Mouse (Mus musculus) large intestine, adult 2 months (tissue): Measurements from ENCODE around the gene Cst8. TPM values are rescaled to one million over a fixed set of nuclear protein-coding genes. Genes with fewer than 3 reads are reported as not detected.

Experiments
- polyA plus RNA-seq: library from polyadenylated mRNA; depleted of rRNA; stranded (reverse); fragments of >200 nt; gene quantifications from 2 replicates; pipeline ENCODE4 v1.2.3, GENCODE M21; 2012; rRNA removed

Cst8 gene
- polyA plus RNA-seq, 1 experiment: not detected

Other genes starting within 250 kb of the Cst8 start
- 25.5 and 26.6 TPM in 2 replicates for gene Nxt1, start 126.2 kb upstream of the Cst8 start, polyA plus RNA-seq
- 4.0 and 5.2 TPM in 2 replicates for gene Gzf1, start 117.8 kb upstream of the Cst8 start, polyA plus RNA-seq
- gene Napb, start 66.3 kb upstream of the Cst8 start, polyA plus RNA-seq: 0.58 and 0.74 TPM in 2 replicates
- not detected in 2 replicates for gene Cstl1, start 48.4 kb upstream of the Cst8 start, polyA plus RNA-seq
- gene Cst11, start 27.3 kb upstream of the Cst8 start, polyA plus RNA-seq: not detected in 2 replicates
- not detected in 2 replicates for gene 8030411F24Rik, start 16.8 kb upstream of the Cst8 start, polyA plus RNA-seq
- not detected in 2 replicates for gene Cst12, start 9.4 kb upstream of the Cst8 start, polyA plus RNA-seq
- gene Cst13, start 21.3 kb downstream of the Cst8 start, polyA plus RNA-seq: not detected in 2 replicates
- not detected in 2 replicates for gene Cst9, start 36.4 kb downstream of the Cst8 start, polyA plus RNA-seq
- gene 9230104L09Rik, start 66.3 kb downstream of the Cst8 start, polyA plus RNA-seq: 0.14 and 0.21 TPM in 2 replicates
- 418 and 430 TPM in 2 replicates for gene Cst3, start 76.9 kb downstream of the Cst8 start, polyA plus RNA-seq
- not detected in 2 replicates for gene Gm1330, start 204.5 kb downstream of the Cst8 start, polyA plus RNA-seq
- not detected in 2 replicates for gene Gm10750, start 218.5 kb downstream of the Cst8 start, polyA plus RNA-seq